Mouse (Mus musculus) cerebellum, adult 11-12 months (tissue): ENCODE data around the gene Traf7.

ENCODE experiments used
- DNase-seq: peaks from one replicate; pipeline ENCODE4 v3.0.0; 2022

The Traf7 gene

DNA sequence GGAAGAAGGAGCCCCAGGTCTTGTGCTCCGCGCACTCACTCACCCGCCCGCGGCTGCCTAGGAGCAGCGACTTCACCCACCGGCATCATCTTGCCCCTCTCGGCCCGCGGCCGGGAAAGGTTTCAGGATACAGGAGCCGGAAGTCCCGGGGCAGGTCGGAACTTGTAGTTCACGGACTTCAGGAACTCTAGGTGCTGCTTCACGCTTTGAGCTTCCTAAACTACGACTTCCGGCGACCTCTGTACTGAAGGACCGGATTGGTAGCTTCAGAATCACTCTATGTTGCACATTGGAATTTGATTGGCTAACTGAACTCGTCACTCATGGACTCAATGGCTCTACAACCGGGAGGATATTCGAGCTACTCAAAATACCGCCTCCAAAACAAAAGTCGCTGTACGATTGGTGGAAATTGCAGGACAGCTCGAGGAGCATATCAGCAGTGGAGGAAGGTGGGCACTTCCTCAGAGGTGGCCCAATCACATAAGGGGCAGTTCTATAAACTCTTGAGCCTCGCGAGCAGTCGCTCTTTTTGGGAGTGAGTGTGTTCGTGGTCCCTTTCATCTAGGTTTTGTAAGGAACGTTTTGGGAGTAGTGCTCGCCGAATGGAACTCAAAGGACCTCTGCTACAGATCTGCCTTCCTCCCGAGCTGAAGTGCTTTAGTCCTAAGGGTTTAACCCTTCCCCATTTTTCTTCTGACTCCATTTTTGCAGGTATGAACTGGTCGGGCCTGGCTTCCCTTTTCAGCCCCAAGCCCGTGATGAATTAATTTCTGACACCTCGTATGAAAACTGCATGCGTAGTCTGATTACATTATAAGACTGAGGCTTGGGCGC, at the start of gene Traf7:
Gene Traf7 (minus strand): TSS at position 216 of the 837 bp plus-strand sequence.
- DNase-seq = peak; percentile 98

DNA sequence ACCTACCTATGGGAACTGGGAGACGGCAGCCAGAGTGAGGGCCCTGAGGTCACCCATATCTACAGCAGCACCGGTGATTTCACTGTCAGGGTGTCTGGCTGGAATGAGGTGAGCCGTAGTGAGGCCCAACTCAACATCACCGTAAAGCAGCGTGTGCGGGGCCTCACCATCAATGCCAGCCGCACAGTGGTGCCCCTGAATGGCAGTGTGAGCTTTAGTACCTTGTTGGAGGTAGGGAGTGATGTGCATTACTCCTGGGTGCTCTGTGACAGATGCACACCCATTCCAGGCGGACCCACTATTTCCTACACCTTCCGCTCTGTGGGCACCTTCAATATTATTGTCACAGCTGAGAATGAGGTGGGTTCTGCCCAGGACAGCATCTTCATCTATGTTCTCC, 46.1 kb upstream of the Traf7 start:
- no peak for DNase-seq

DNA sequence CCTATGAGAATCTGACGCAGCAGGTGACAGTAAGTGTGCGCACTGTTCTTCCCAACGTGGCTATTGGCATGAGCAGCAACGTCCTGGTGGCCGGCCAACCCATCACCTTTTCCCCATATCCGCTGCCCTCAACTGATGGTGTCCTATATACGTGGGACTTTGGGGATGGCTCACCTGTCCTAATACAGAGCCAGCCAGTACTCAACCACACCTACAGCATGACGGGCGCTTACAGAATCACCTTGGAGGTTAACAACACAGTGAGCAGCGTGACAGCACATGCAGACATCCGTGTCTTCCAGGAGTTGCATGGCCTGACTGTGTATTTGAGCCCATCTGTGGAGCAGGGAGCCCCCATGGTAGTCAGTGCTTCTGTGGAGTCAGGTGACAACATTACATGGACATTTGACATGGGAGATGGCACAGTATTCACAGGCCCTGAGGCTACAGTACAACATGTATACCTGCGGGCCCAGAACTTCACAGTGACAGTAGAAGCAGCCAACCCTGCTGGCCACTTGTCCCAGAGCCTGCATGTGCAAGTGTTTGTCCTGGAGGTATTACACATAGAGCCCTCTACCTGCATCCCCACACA, 45.0 kb upstream of the Traf7 start:
- no peak for DNase-seq

DNA sequence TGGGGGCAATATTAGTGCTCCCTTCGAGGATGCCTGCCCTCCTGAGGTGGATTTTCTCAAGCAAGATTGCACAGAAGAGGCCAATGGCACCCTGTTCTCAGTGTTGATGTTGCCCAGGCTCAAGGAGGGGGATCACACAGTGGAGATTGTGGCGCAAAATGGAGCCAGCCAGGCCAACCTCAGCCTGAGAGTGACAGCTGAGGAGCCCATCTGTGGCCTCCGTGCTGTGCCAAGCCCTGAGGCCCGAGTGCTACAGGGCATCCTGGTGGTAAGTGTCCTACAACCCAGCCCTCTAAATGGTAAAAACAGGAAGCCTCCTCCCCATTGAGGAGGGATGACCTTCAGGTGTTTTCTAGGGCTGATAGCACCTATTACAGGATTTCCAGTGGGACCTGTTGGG, 42.1 kb upstream of the Traf7 start:
- peak; percentile 56 for DNase-seq

DNA sequence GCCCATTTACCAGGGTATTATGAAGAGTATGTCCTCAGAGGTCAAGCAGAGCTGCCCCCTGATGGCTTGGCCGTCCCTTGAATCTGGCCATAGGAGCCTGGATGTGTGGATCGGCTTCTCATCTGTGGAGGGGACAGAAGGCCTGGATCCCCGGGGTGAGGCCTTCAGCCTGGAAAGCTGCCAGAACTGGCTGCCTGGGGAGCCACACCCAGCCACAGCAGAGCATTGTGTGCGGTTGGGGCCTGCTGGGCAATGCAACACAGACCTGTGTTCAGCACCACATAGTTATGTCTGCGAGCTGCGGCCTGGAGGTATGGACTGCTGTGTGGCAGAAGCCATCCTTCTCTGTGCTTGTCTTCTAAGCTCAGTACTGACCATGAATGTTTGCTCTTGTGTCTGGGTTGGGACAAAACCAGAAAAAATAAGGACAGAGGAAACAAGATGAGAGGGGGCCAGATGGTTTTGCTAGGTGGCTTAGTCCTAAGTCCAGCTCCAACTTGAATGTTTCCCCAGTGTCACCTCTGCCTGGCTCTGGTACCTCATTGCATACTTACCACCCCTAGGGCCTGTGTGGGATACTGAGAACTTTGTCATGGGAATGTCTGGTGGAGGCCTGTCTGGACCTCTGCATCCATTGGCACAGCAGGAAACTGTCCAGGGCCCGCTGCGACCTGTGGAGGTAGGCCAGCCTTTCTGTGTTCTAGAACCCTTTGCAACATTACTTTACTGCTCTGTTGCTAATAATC, 39.5 kb upstream of the Traf7 start:
- no peak for DNase-seq

DNA sequence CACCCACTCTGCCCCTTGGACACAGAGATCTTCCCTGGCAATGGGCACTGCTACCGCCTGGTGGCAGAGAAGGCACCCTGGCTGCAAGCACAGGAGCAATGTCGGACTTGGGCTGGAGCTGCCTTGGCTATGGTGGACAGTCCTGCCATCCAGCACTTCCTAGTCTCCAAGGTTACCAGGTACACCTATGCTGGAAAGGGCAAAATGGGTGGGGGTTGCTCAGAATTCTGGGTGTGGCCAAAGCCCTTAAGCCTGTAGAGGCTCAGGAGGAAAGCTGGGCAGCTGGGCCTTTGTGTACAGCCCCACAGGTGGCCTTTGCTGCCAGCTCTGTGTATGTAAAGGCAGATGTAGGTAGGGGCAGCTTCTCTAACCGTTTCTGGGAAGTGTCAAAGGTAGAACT, 38.1 kb upstream of the Traf7 start:
- no peak for DNase-seq

DNA sequence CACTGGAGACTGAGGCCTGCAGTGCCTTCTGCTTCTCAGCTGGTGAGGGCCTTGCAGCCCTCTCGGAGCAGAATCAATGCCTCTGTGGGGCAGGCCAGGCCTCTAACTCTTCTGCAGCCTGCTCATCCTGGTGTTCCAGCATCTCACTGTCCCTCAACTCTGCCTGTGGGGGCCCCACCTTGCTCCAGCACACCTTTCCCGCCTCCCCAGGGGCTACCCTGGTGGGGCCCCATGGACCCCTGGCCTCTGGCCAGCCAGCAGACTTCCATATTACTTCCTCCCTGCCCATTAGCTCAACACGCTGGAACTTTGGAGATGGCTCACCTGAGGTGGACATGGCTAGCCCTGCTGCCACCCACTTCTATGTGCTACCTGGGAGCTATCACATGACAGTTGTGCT, 37.4 kb upstream of the Traf7 start:
- no peak for DNase-seq

DNA sequence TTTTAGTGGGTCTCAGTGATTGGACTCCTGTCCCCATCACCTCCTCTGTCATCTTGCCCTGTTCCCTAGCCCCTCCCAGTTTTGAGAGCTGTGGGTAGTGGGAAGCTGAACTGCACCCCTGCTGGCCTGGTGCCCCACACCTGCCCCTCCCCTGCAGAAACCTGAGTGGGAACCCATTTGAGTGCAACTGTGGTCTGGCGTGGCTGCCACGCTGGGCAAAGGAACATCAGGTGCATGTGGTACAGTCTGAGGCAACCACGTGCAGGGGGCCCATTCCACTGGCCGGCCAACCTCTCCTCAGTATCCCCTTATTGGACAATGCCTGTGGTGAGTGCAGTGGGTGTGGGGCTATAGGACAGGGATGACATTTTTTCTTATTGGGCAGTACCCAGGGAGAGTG, 36.7 kb upstream of the Traf7 start:
- DNase-seq = no peak

DNA sequence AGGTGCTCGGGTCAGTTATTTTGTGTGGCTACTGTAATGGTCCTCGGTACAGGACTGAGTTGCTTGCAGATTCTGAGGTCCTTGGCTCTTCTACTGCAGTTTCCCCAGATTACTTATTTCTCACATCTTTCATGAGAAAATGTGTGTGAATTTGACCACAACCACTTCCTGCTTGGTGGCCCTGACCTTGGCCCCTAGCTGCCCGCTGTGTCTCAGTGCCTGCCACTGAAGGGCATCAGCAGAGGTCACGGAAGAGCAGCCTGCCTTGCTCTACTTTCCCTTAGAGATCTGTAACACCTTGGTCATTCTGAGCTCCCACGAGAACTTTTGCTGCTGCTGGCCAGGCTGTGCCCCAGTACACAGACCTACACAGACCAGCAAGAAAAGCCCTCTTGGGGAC, 35.9 kb upstream of the Traf7 start:
- DNase-seq = no peak

DNA sequence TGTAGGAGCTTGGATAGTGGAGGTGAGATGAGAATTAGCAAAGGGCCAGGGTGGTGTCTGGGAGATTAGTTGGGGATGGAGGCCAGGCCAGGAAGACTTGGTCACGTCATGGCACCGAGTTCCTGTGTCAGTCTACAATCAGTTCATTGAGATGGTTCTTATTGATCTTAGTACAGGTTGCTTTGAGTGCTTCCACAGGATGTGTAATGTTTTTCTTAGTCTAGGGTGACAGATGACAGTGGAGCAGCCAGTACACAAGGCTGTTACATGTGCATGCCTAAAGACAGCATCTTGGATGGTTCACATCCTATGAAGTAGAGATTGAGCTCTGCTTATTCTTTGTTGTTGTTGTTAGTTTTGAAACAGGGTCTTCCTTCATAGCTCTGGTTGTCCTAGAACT, 33.9 kb upstream of the Traf7 start:
- peak; percentile 5 for DNase-seq

DNA sequence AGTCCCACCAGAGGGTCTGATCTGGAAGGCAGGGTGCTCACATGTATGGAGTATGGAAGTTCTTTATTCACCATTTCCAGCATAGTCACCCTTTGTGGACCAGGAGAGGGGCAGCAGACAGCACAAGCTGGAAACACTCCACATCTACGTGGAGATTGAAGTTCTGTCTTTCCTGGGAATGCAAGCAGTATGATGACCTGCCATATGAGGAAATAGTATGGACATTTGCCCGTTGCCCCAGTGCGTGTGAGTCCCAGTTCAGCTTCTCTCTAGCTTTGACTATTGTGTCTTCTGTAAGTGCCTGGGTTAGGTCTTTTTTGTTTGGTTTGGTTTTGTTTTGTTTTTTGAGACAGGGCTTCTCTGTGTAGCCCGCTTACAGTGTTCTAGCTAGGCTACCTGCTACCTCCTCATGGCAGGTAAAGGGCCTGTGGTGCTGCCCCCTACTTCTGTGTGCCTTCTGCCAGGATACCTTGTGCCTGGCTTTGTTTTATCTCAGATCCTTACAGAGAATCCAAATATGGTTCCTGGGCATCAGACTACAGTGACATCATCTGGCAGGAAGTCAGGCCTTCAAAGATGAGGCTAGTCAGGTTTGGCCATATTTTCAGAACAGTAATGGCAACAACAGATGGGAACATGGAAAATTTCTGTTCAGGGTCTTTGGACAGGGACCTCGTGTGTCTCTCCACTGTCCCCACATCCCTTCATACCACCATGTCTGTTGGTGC, 32.7 kb upstream of the Traf7 start:
- DNase-seq = peak; percentile 77

DNA sequence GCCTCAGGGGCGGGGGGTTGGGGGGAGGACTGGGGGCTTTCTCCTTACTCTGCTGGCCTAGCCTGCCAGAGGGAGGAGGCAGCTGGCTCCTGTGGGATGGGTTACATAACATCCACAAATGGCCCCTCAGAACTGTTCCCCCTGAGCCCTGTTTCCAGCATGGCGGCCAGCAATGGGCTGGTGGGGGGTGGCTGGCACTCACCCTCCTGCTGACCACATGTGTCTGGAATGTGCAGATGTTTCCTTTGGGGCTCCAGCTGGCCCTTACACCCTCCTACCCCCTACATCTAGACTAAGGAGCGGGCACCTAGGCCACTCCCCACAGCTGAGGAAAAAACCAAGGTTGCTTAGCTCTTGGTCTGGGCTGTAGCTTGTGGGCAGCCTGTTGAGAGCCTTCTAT, 31.4 kb upstream of the Traf7 start:
- peak; percentile 44 for DNase-seq

DNA sequence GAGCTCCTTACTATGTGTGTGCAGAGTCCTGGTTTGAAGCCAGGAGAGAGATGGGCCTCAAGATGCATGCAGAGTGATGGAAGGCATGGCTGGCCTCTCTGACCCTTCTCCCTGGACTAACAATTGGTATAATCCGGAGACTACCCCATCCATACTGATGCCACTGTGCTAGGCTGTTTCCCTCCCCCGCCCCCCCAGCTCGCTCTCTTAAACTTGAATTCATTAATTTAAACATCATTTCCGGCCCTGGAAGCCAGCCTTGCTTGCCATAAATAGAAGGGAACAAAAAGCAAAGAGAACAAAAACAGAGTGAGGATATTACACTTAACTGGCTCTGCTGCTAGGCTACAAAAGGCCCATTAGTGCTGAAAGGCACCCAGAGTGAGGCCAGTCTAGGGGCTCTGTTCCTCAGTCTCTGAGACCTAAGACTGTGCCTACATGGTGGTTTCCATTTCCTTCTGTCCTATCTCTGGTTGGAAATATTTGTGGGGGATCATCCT, 30.9 kb upstream of the Traf7 start:
- peak; percentile 13 for DNase-seq

DNA sequence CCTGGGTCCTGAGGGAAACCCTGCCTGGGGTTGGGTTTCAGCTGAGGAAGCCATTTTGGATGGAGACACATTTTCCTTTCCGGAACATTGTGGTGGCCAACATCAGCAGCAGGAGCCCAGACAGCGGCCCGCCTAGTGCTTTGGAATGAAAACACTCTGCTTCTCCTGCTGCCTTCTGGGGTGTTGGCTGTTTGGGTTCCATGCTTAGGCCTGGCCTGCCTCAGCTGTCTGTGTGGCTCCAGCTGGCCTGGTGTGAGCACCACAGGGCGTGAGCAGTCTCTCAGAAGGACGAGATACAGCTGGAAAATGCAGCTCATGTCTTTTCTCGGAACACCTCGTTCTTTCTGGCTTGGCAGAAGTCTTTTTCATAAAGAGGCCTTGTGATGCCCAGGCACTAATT, 29.4 kb upstream of the Traf7 start:
- no peak for DNase-seq

DNA sequence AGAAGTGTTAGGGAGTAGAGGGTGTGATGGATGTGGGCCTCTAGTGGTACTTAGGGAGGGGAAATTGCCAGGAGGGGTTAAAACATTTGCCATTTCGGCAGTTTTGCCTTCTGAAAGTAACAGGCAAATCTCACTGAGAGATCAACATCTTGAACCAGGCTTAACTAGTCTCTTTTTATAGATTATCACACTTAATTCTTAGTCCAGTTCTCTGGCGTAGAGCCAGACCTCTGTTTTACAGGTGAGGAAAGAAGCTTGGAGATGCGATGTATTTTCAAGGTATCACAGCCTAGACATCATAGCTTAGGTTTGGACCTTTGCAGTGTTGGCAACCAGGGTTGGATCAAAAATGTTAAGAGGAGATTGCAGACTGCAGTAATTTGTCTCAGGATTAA, 23.3 kb upstream of the Traf7 start:
- no peak for DNase-seq

DNA sequence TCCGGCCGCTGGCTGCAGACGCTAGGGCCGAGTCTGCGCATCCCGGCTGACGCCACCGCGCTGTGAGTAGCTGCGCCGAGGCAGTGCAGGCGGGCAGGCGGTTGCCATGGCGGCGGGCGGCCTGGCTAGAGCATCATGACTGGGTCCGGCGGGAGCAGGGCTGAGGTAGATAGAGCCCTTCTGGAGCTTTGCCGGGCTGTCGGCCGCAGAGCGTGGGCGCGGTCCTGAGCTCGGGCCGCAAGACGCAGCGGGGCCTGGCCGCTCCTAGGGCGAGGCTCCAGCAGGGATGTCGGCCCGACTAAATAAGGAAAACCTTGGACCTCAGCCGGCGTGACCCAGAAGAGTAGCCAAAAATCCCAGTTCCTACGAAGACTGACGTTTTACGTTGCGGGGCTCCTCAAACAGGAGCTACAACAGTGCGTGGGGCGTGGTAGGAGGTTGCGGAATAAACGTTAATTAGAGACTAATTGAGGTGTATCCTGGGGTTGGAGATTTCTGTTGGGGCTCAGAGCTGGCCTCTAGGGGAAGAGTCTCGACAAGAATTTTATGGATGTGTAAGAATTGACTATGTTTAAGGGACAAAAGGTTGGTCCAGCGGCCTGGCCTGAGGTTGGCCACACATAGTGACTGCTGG, 22.8 kb upstream of the Traf7 start:
- DNase-seq = peak; percentile 90

DNA sequence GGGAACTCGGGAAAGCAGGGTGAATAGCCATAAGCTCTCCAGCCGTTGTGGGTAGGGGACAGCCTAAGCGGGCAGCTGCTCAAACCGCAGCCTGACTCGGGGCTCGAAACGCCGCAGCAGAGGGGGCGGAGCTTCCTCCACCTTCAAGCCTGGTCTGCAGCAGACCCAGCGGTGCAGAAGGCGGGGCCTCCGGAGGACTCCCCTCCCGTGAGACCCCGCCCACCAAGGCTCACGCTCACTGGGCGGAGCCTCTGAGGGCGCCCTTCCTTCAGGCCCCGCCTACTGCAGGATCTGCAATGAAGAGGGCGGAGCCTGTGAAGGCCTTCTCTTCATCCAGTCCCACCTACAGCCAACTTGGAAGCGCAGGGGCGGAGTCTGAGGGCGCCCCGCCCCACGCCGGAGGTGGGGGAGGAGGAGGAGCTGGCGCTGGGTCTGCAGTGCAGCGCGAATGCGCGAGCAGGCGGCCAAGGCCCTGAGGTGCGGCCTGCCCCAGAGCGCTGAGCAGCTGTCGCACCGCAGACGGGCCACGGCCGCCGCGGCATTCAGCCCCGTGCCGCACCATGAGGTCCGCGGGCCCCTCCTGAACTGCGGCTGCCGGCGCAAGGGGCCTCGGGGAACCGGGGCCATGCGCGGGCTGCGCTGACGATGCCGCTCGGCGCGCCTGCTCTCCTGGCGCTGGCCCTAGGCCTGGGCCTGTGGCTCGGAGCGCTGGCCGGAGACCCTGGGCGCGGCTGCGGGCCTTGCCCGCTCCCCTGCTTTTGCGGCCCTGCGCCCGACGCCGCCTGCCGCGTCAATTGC, 22.1 kb upstream of the Traf7 start, which contains the start of gene Pkd1:
Gene Pkd1 (plus strand): TSS at position 217 of the 798 bp plus-strand sequence.
- DNase-seq = peak; percentile 99

DNA sequence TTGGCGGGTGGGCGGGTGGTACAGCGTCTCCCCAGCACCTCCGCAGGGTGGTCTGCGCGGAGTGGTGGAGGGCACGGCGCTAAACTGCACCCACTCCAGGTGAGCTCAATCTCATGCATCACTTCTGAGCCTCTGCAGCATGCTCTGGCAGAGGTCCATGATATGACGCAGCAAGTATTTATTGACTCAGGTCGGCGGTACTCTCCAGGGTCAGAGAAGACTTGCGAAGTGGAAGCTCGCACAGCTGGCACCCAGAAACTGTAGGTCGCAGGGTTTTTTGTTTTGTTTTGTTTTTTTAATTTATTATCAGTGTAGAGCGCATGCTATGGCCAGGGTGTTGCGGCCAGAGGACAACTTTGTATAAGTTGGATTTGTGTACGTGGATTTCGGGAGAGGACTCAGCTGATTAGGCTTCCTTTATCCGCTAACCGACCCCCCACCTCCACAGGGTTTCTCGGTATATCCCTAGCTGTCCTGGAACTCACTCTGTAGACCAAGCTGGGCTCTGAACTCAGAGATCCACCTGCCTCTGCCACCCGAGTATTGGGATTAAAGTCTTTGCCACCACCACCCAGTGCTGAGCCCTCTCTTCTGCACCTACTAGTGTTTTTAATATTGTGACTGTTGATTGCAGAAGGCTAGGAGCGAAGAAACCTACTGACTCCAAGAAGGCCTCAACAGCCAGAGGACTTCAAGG, 21.3 kb upstream of the Traf7 start:
- DNase-seq = peak; percentile 85

DNA sequence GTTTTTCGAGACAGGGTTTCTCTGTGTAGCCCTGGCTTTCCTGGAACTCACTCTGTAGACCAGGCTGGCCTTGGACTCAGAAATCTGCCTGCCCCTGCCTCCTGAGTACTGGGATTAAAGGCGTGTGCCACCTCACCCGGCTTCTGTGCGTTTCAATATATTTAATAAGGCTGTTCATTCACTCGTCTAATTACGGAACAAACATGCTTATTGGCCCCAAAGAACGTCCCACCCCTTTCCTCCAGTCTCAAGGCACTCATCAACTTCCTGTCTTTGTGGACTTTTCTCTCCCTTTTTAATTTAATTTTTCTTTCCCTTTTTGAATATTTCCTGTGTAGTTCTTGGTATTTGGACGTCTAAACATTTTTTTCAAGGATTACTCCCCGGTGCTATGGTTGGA, 20.7 kb upstream of the Traf7 start:
- peak; percentile 55 for DNase-seq

DNA sequence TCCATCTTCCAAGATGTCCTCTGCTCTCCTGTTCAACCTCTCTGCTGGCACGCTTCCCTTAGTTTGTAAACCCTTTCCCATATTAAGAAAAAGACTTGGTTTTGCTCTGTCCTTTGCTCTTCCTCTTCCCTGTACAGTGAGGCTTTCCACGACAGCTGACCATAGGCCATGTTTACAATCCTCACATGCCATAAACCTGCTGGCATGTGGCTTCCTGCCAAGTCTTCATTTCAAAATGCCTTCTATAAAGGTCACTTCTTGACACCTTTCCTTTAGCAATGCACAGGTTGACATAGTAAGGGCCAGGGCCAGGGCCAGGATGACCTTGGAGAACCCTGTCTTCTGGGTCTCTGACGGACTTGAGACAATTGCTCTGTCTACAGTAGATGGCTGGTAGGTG, 18.5 kb upstream of the Traf7 start:
- DNase-seq = no peak

DNA sequence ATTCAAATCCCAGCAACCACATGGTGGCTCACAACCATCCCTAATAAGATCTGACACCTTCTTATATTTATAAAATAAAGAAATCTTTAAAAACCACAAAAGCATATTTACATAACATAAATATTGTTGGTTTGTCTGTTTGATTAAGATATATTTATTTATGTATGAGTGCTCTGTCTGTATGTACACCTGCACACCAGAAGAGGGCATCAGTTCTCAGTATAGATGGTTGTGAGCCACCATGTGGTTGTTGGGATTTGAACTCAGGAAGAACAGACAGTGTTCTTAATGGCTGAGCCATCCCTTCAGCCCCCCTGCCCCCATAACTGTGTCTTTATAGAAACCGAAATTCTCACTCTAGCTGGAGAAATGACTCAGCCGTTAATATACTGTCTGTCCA, 17.5 kb upstream of the Traf7 start:
- DNase-seq = no peak
